Mouse (Mus musculus): ENCODE measurements around the gene F2r. TPM values are rescaled to one million over a fixed set of nuclear protein-coding genes. Genes with fewer than 3 reads are reported as not detected.

Gene F2r
- polyA plus RNA-seq, 1 experiment from 2014 or later, result 60.0 TPM

DNA sequence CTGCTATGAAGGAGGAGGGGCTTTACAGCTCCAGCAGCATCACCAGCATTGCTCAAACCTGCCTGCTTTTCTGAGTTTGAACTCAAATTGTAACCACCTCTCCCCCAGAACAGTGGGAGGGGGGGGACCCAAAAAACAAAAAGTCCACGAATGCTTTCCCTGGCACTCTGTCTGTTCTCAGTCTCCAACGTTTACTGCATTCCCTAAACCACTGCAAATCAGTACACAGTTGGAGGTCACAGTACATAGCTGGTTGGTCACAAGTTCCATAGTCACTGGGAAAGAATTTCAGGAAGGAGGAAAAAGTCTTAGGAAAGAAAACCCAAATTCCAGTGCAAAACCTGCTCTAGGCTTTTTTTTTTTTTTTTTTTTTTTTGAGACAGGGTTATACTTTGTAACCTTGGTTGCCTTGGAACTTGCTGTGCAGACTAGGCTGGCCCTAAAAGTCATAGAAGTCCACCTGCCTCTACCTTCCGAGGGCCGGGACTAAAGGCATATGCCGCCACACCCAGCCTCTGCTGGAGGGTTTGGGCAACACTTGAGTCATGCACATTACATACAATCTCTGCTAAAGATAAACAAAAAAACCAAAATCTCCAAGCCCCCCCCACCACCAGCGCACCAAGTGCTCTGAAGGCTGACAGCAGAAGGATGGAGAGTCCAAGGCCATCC, 9.7 kb downstream of the F2r start:
- H3K4me1 ChIP-seq (replicated peaks), result no peaks in the 10 kb centered on the region
- no peak overlapping the region for H3K9ac ChIP-seq
- H3K9me3 ChIP-seq, result no peaks in the 10 kb centered on the region
- H3K4me3 ChIP-seq, result no peak overlapping the region
- no peaks in the 10 kb centered on the region for H3K27me3 ChIP-seq
- H3K36me3 ChIP-seq, result peaks cover 15% of the 10 kb centered on the region
- ATAC-seq (ENCODE audit: low FRiP score, low read depth), result no peak
- H3K27ac ChIP-seq (replicated peaks), result no peak overlapping the region
- no peak overlapping the region for H3K4me2 ChIP-seq
- WGBS, result 90% methylated on average over 6 of the region's 6 CpGs

DNA sequence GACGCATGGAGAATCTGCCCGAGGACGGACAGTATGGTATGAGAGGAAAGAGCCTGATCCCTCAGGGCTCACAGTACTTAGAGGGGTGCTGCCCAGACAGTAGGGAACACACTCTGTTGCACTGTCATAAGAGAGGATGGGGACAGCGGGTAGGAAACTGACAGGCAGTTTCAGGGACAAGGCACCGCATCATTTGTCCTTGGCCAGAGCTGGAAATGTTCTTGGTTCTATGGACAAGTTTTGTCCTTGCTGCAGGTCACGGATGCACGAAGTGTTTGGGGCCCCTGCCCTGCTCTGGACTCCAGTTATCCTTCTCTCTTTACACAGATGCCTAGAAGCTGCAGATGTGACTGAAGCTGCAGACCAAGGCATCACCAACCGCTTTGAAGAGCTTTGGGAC, 11.3 kb downstream of the F2r start:
- H3K36me3 ChIP-seq, result peaks cover 27% of the 10 kb centered on the region
- H3K9me3 ChIP-seq, result no peaks in the 10 kb centered on the region
- no peak overlapping the region for H3K4me2 ChIP-seq
- 96% methylated on average over 8 of the region's 8 CpGs for WGBS
- H3K27ac ChIP-seq (replicated peaks), result no peak overlapping the region
- ATAC-seq (ENCODE audit: low FRiP score, low read depth), result no peak
- no peaks in the 10 kb centered on the region for H3K27me3 ChIP-seq
- no peaks in the 10 kb centered on the region for H3K4me1 ChIP-seq (replicated peaks)
- H3K4me3 ChIP-seq, result no peak overlapping the region
- H3K9ac ChIP-seq, result no peak overlapping the region

DNA sequence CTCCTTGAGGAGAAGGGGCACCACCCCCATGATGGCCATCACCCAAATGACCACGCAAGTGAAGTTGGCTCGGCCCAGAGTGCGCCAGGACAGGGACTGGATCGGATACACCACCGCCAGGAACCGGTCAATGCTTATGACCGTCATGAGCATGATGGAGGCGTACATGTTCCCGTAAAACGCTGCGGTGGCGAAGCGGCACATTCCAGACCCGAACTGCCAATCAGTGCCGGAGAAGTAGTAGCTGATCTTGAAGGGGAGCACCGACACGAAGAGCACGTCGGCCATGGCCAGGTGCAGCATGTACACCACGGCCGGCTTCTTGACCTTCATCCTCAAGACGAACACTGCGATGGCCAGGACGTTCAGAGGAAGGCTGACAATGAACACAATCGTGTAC, 14.0 kb downstream of the F2r start:
- no peaks in the 10 kb centered on the region for H3K9me3 ChIP-seq
- H3K4me2 ChIP-seq, result no peak overlapping the region
- WGBS, result 98% methylated on average over 25 of the region's 25 CpGs
- ATAC-seq (ENCODE audit: low FRiP score, low read depth), result no peak
- peaks cover 27% of the 10 kb centered on the region for H3K36me3 ChIP-seq
- H3K4me3 ChIP-seq, result no peak overlapping the region
- H3K27ac ChIP-seq (replicated peaks), result no peak overlapping the region
- H3K4me1 ChIP-seq (replicated peaks), result no peaks in the 10 kb centered on the region
- no peak overlapping the region for H3K9ac ChIP-seq
- H3K27me3 ChIP-seq, result no peaks in the 10 kb centered on the region

DNA sequence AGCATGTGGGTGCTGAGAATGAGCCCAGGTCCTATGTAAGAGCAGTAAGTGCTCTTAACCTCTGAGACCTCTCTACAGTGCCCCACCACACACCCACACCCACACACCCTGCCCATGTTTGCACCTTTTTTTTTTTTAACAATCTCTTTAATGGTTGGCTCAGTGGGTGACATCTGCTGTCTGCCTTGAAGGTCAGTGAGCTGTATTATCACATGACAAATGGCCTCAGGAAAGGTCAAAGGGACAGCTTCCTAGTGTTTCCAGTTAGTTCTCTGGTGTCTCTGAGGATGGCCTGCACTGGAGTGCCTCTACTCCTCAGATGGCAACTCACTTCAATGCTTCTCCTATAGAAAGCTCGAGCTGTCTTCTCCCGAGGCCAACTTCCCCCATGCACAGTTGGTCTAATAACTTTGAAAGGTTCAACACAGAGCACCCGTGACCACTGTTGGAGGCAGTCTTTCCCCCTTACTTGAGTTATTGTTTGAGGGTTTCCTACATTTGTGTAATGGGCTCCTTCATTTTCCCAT, 18.4 kb downstream of the F2r start:
- no peaks in the 10 kb centered on the region for H3K27me3 ChIP-seq
- no peak for ATAC-seq (ENCODE audit: low FRiP score, low read depth)
- H3K36me3 ChIP-seq, result peaks cover 24% of the 10 kb centered on the region
- no peaks in the 10 kb centered on the region for H3K4me1 ChIP-seq (replicated peaks)
- 61% methylated on average over 3 of the region's 3 CpGs for WGBS
- no peak overlapping the region for H3K27ac ChIP-seq (replicated peaks)
- no peaks in the 10 kb centered on the region for H3K9me3 ChIP-seq
- no peak overlapping the region for H3K4me2 ChIP-seq
- no peak overlapping the region for H3K4me3 ChIP-seq
- no peak overlapping the region for H3K9ac ChIP-seq

DNA sequence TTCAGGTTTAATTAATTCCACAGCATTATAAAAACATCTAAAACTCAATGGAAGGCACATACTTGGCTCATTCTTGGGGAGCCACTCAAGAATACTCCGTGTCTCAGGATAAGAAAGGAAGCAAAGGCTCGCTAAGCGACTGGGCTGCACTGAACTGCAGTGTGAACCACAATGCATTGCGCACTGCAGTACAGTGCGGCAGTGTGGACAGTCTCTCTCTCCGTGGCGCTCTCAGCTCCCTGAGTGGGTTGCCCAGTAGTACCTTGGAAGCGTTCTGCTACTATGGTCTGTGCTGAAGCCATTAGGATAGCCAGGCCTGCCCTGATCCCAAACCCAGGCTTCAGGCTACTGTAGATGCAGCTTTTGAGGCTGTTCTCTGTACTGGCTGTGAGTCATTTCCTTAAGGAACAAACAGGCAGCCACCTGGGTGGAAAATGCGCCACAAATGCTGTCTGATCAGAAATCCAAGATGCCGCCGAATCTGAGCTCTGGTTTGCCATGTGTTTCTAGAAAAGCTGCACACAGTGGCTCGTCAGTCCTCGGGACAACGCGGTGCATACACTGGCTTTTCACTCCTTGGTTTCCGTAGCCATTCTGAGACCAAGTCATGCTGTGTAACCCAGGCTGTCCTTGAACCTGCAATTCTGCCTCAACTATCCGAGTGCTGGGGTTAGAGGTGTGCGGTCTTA, 19.9 kb downstream of the F2r start:
- Histone ChIP-seq H3K27me3 (no peaks in the 10 kb centered on the region), H3K9ac (no peak overlapping the region), H3K4me2 (no peak overlapping the region), H3K36me3 (peaks cover 10% of the 10 kb centered on the region), H3K9me3 (no peaks in the 10 kb centered on the region), H3K4me1 (replicated peaks) (no peaks in the 10 kb centered on the region), H3K4me3 (no peak overlapping the region), H3K27ac (replicated peaks) (no peak overlapping the region)
- ATAC-seq (ENCODE audit: low FRiP score, low read depth), result no peak
- 88% methylated on average over 18 of the region's 18 CpGs for WGBS

DNA sequence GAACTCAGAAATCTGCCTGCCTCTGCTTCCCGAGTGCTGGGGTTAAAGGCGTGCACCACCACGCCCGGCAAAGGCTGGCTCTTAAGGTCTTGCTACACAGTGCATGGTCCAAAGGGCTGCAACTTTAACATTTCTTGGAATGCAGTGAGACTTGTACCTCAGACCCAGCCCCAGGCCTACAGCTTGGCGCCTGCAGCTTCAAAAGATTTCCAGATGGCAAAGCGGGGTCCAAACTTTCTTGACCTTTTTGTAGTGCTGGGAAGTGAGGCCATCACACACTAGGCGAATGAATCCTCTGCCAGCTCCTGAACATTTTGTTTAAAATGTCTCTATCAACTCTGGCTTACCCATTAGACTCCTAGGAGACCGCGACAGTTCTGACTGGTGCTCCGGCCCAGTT, 20.7 kb downstream of the F2r start:
- 0 out of 2 replicates have a peak, but pooled peaks cover 3% of the 10 kb centered on the region for H3K36me3 ChIP-seq
- no peaks in the 10 kb centered on the region for H3K9me3 ChIP-seq
- WGBS, result 90% methylated on average over 10 of the region's 10 CpGs
- no peak overlapping the region for H3K27ac ChIP-seq (replicated peaks)
- H3K27me3 ChIP-seq, result no peaks in the 10 kb centered on the region
- H3K4me1 ChIP-seq (replicated peaks), result no peaks in the 10 kb centered on the region
- no peak for ATAC-seq (ENCODE audit: low FRiP score, low read depth)
- no peak overlapping the region for H3K4me3 ChIP-seq
- H3K9ac ChIP-seq, result no peak overlapping the region
- no peak overlapping the region for H3K4me2 ChIP-seq

DNA sequence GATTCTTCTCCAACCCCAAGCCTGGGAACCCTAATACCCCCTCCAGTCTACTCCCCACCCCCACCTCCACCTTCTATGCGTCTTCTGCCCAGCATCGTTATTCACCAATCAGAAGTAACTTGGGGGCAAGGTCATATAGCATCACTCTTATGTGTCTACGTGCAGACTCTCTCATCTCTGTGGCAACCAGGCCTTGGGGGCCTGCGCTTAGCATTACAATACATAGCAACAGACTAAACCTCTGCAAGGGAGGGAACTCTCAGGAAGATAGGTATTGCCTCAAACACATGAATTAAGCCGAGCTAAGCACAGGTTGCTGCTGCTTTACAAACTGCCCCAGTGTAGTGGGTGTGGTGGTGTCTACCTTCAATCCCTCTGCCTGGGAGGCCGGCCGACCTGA, 21.6 kb downstream of the F2r start:
- Histone ChIP-seq H3K36me3 (no peaks in the 10 kb centered on the region), H3K9me3 (no peaks in the 10 kb centered on the region), H3K27me3 (no peaks in the 10 kb centered on the region), H3K27ac (replicated peaks) (no peak overlapping the region), H3K4me3 (no peak overlapping the region), H3K4me1 (replicated peaks) (no peaks in the 10 kb centered on the region), H3K9ac (no peak overlapping the region), H3K4me2 (no peak overlapping the region)
- 74% methylated on average over 7 of the region's 7 CpGs for WGBS
- ATAC-seq (ENCODE audit: low FRiP score, low read depth), result no peak

DNA sequence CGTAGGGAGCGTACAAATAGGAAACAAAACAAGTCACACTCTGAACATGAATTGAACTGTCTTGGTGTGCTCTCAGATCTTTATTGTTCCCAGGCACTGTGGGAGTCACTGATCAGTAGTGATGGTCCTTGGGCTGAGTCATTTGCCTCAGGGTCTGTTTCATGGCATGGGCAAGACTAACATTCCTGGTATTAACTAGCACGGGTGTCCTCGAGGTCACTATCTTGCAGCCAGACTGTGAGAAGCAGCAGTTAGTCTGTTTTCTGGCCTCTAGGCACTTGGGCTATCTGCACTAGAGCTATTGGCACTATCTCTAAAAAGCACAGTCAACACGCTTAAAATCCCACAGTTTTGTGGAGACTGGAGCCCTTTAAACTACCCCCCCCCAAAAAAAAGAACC, 22.4 kb downstream of the F2r start:
- no peak for ATAC-seq (ENCODE audit: low FRiP score, low read depth)
- no peak overlapping the region for H3K4me2 ChIP-seq

DNA sequence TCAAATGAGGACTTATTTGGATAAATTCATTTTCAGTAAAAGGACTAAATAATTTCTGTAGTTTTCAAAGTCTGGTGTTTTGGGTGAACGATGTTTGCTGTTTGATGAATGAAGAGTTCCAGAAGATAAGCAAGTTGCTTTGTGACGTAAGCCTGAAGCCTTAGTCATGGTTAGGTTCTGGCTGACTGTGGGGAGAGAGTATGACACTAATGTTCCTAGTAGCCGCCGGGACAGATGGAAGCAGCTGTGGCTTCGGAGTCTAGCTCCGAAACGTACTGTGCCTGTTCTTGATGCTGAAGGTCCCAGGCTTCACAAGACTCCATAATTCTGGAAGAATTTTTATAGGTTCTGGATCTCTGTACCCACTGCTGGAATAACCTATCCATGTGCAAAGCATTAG, 22.9 kb downstream of the F2r start:
- no peak overlapping the region for H3K27ac ChIP-seq (replicated peaks)
- WGBS, result 87% methylated on average over 7 of the region's 7 CpGs
- no peak overlapping the region for H3K4me2 ChIP-seq
- no peaks in the 10 kb centered on the region for H3K27me3 ChIP-seq
- ATAC-seq (ENCODE audit: low FRiP score, low read depth), result no peak
- H3K36me3 ChIP-seq, result no peaks in the 10 kb centered on the region
- no peaks in the 10 kb centered on the region for H3K4me1 ChIP-seq (replicated peaks)
- no peaks in the 10 kb centered on the region for H3K9me3 ChIP-seq
- H3K4me3 ChIP-seq, result no peak overlapping the region
- no peak overlapping the region for H3K9ac ChIP-seq

More for the DNA sequence above, 22.4 kb downstream of the F2r start:
- no peaks in the 10 kb centered on the region for H3K27me3 ChIP-seq
- no peaks in the 10 kb centered on the region for H3K4me1 ChIP-seq (replicated peaks)
- H3K9ac ChIP-seq, result no peak overlapping the region
- no peaks in the 10 kb centered on the region for H3K9me3 ChIP-seq
- no peak overlapping the region for H3K4me3 ChIP-seq
- WGBS, result 72% methylated on average over 5 of the region's 5 CpGs
- H3K36me3 ChIP-seq, result no peaks in the 10 kb centered on the region
- H3K27ac ChIP-seq (replicated peaks), result no peak overlapping the region

DNA sequence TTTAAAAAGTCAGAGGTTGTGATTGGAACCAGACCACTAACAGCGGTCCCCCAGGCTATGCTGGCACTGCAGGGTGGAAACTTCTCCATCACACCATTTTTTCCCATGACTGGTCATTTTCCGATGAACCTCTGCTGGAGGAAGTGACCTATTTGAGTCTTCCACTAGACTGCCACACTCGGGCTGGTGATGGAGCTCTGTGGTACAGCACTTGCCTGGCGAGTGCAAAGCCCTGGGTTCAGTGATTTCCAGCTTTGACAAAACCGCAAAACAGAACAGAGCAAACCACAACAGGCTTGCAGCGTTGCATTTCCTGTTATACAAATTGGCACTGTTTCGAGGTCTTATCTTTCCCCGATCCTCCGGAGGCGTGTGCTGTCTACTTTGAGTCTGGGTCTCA, 25.4 kb downstream of the F2r start:
- Histone ChIP-seq H3K4me3 (no peak overlapping the region), H3K36me3 (no peaks in the 10 kb centered on the region), H3K27me3 (no peaks in the 10 kb centered on the region), H3K4me2 (no peak overlapping the region), H3K4me1 (replicated peaks) (no peaks in the 10 kb centered on the region), H3K9me3 (no peaks in the 10 kb centered on the region), H3K9ac (no peak overlapping the region), H3K27ac (replicated peaks) (no peak overlapping the region)
- no peak for ATAC-seq (ENCODE audit: low FRiP score, low read depth)
- 85% methylated on average over 10 of the region's 10 CpGs for WGBS

DNA sequence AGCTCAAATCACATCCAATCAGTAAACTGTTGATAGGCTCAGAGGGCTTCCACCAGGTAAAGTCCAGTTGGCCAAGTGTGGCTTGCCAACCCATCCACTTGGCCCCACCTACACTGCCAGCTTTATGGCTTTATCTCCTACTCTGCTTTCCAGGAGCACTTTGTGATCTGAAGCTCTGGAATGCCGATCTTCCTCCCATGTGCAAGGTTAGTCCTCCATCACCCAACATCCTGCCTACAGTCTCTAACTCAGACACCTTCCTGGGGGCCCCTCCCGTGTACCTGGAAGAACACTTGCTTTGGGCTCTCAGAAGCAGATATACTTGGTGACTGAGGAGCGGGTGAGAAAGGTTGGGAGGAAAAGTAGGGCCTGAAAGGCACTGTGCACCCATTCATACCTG, 26.7 kb downstream of the F2r start:
- Histone ChIP-seq H3K27me3 (no peaks in the 10 kb centered on the region), H3K4me2 (no peak overlapping the region), H3K9me3 (no peaks in the 10 kb centered on the region), H3K4me1 (replicated peaks) (no peaks in the 10 kb centered on the region), H3K36me3 (no peaks in the 10 kb centered on the region), H3K4me3 (no peak overlapping the region), H3K9ac (no peak overlapping the region), H3K27ac (replicated peaks) (no peak overlapping the region)
- 91% methylated on average over 3 of the region's 3 CpGs for WGBS
- ATAC-seq (ENCODE audit: low FRiP score, low read depth), result no peak

DNA sequence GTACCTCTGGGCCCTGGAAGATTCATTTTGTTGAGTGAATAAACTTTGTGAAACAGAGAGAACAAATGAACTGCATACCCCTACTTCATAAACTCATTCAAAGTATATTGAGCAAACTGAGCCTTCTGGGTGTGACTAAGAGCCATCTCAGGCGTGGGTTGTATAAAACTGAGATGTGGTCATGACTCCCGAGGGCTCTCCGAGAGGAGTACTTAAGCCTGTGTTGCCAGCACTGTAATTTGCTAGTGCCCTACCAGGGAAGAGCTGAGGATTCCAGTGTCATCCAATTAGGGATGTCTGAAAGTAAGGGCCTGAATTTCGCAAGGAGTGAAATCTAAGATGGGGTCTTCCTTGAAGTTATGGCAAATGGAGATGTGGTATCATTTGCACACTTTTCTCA, 30.7 kb downstream of the F2r start:
- ATAC-seq (ENCODE audit: low FRiP score, low read depth), result no peak
- no peak overlapping the region for H3K27ac ChIP-seq (replicated peaks)
- H3K9me3 ChIP-seq, result no peaks in the 10 kb centered on the region
- no peak overlapping the region for H3K9ac ChIP-seq
- no peak overlapping the region for H3K4me2 ChIP-seq
- peaks cover 8% of the 10 kb centered on the region for H3K4me1 ChIP-seq (replicated peaks)
- H3K36me3 ChIP-seq, result no peaks in the 10 kb centered on the region
- WGBS, result 92% methylated on average over 4 of the region's 4 CpGs
- no peaks in the 10 kb centered on the region for H3K27me3 ChIP-seq
- H3K4me3 ChIP-seq, result no peak overlapping the region

Data from hindbrain, embryonic 15.5 days (tissue).